Mouse (Mus musculus): ENCODE data around the gene Asb13.

Asb13 gene

DNA sequence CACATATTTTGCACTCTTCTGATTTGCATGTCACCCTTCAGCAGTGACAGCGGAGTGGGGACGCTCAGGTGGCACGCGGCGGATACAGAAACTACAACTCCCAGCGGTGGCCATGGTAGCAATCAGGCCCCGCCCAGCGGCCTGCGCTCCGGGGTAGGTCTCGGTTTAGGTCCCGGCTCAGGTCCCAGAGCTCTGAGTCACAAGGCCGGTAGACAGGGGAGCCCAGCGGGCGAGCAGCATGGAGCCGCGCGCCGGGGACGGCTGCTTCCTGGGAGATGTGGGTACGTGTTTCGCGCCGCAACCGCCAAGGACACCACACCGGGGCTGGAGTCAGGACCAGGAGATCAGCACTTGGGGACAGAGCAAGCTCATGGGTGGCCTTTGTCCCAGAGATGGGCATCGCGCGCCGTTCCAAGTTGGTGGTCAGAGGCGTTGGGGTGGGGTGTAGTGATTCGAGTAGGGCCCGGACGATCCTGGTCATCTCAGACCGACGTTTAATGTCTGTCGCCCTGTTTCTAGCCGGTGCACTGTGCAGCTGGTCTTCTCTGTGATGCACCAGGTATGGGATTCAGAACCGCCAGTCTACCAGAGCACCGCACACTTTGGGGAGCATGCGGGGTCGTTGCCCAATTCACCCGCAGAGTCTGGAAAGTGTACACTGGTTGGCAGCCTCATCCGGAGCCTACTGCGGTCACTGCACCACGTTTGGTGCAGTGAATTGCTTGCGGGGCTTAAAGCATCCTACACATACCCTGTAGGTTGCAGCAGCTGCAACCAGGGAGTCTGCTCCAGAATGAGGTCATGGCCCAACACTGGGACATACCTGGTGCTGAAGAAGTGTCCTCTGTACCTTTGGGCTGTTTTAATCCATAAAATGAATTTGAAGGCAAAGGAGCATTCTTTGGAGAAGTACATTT, at the start of gene Asb13:
Gene Asb13 (plus strand): TSS at position 138 of the 917 bp plus-strand sequence.
- in situ Hi-C loops (cut with MboI; ENCODE audit: low pct_unique_long_range_greater_than_20kb in 1 of 2, low sequenced_read_pairs in 2 of 2, unreplicated experiment in 1 of 2), result loop anchor here (25.0 kb wide), 1 partner anchor 222 kb away; no protein-coding TSS in a partner anchor

DNA sequence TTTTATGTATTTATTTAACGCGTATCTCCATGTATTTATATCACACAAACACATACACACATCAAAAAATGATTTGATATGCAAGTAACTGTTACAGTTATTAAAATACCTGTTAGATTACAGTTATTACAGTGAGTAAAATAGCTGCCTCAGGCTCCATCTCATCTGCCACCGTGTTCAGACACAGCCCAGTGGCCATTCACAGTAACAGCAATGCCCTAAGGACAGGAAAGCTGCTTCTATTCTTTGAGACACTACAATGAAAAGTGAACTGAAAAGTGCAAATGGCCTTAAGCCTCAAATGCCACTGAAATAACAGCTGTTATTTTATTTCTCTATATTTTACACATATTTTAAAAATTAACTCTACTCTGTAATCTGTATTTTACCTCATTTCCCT, 43.0 kb upstream of the Asb13 start:
- in situ Hi-C loops (cut with MboI; ENCODE audit: low pct_unique_long_range_greater_than_20kb in 1 of 2, low sequenced_read_pairs in 2 of 2, unreplicated experiment in 1 of 2), result no loop called here

GRCm38 (mm10) chr13:3594311-3594710, 39.5 kb upstream of the Asb13 start:
- in situ Hi-C loops (cut with MboI; ENCODE audit: low pct_unique_long_range_greater_than_20kb in 1 of 2, low sequenced_read_pairs in 2 of 2, unreplicated experiment in 1 of 2), result no loop called here

DNA sequence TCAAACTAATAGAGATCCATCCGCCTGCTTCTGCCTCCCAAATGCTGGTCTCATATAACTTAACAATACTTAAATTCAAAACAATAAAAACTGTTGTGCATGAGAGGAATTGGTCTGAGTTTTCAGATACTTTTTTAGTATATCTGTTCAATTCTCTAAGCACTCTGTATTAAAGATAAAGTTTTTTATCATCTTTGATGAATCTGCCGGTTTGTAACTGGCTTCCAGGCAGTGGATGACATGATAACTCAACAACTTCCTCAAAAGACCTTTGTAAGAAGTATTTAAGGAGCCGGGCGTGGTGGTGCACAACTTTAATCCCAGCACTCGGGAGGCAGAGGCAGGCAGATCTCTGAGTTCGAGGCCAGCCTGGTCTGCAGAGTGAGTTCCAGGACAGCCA, 37.6 kb upstream of the Asb13 start:
- in situ Hi-C loops (cut with MboI; ENCODE audit: low pct_unique_long_range_greater_than_20kb in 1 of 2, low sequenced_read_pairs in 2 of 2, unreplicated experiment in 1 of 2), result no loop called here

GRCm38 (mm10) chr13:3609780-3610117, 24.1 kb upstream of the Asb13 start:
- in situ Hi-C loops (cut with MboI; ENCODE audit: low pct_unique_long_range_greater_than_20kb in 1 of 2, low sequenced_read_pairs in 2 of 2, unreplicated experiment in 1 of 2), result no loop called here

DNA sequence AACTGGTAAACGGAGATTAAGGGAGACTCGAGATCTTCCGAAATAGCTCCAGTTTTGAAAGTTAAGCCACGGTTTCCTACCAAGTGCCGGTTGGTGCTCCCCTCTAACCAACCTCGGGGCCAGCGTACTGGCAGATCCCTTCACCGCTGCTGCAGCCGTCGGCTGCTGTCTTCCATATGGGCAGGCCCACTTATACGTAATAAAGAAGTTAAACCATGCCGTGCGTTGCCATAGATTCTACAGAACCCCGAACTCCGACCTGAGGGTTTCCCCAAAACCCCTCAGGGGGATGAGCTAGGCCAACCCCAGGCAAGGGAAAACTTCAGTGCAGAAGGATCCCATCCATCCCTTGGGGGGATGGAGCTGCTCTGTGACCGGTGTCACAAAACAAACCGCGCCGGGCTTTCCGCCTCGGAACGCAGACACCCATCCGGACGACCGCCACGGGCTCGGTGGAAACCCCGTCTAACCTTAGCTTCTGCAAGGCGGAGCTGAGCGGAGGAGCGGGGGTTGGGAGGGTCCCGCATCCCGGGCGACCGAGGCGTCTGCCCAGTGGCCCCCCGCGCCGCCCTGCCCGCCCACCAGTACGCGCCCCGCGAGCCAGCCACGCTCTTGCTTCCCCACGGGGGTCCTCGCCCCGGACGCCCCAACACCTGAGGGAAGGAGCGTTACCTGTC, 23.6 kb upstream of the Asb13 start:
- in situ Hi-C loops (cut with MboI; ENCODE audit: low pct_unique_long_range_greater_than_20kb in 1 of 2, low sequenced_read_pairs in 2 of 2, unreplicated experiment in 1 of 2), result no loop called here

DNA sequence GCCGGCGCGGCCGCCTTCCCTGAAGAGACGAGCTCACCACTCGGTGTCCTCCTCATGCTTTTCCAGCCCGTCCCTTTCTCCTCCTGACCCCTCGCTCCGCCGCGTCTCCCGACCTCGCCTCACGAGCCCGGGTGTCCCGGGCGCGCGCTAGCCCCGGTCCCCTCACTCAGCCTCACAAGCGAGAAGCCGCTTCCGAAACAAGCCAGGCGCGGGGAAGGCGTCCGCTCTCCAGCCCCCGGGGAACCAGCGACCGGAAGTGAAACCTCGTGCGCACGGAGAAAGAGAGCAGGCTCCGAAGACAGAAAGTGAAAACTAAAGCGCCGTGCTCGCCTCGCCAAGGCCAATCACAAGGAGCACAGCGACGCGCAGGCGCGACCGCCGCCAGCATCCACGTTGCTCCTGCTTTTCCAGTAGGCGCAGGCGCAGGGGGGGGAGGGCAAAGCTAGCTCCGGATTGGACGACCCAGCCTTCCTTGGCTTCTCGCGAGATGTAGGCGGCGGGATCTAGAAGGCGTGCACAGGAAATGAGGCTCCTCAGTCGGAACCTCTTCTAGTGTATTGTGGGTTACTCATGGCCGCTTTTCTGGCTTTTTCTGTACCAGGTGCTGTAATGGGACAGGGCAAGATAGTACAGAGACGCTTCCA, 22.9 kb upstream of the Asb13 start, which contains the start of gene Fam208b:
Gene Fam208b (minus strand): TSS at position 314 of the 644 bp plus-strand sequence.
- in situ Hi-C loops (cut with MboI; ENCODE audit: low pct_unique_long_range_greater_than_20kb in 1 of 2, low sequenced_read_pairs in 2 of 2, unreplicated experiment in 1 of 2), result no loop called here

DNA sequence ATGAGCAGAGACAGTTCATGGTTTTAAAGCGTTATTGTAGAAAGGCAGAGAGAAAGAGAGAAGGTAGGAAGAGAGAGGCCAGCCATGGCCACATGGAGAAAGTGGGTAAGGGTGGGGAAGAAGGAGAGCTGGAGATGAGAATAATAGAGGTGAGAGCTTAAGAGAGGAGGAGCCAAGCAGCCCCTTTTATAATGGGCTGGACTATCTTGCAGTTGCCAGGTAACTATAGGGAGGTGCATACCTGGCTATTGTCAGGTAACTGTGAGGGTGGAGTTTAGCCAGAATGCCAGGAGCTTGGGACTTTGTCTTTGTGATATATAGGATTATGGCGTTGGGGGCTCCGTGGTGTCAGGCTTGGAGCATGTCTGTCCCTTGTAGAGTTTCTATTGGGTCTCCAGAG, 6.7 kb upstream of the Asb13 start:
- in situ Hi-C loops (cut with MboI; ENCODE audit: low pct_unique_long_range_greater_than_20kb in 1 of 2, low sequenced_read_pairs in 2 of 2, unreplicated experiment in 1 of 2), result loop anchor here (25.0 kb wide), 1 partner anchor 215 kb away; no protein-coding TSS in a partner anchor

DNA sequence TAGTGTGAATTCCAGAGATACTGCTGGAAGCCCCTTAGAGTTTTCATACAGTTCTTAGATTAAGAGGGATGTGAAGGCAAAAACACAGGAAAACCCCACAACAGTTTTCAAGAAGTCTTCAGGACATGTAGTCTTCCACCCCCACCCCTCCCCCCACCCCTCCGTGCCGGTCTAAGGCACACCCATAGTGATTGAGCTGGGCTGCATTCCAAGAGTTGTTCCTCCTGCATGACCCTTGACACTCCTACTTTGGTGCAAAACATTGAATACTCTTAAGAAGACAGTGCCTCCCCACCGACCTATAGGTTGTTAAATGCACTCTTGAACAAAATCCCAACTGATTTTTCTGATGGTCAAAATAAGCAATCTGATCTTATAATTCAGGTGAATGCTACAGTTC, 5.7 kb upstream of the Asb13 start:
- in situ Hi-C loops (cut with MboI; ENCODE audit: low pct_unique_long_range_greater_than_20kb in 1 of 2, low sequenced_read_pairs in 2 of 2, unreplicated experiment in 1 of 2), result loop anchor here (25.0 kb wide), 1 partner anchor 216 kb away; no protein-coding TSS in a partner anchor

DNA sequence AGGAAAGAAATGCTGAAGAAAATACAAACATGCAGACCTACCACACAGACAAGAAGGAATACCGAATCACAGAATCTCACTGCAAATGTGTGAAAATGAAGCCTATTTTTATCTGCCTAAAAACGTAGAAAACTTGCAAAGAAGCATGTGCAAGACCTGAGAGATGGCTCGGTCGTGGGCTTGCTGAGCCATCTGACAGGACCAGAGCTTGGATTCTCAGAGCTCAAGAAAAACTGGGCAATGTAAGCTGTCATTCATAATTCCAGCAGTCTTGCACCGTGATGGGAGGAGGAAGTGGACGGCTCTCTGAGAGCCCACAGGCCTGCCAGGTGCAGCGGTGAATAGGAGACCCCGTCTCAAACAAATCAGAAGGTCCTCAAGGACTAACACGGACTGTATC, 1.3 kb upstream of the Asb13 start:
- in situ Hi-C loops (cut with MboI; ENCODE audit: low pct_unique_long_range_greater_than_20kb in 1 of 2, low sequenced_read_pairs in 2 of 2, unreplicated experiment in 1 of 2), result loop anchor here (25.0 kb wide), 1 partner anchor 220 kb away; no protein-coding TSS in a partner anchor

DNA sequence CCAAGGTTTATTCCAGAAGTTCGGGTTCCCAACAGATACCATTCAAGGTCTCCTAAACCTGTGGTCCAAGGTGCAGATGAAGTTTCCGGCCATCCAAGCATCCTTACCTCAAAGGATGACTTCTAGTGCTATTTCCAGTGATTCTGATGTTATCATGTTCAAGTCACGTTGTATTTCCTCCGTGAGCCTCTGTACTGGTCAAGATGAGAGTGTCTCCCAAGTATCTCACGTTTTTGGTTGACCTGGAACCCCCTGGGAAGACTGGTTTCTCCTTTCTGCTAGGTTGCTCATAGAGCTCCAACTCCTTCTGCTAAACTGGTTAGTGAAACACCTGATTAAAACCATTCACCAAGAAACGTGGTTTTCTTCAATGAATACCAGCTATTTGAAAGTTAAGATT, 701 bp upstream of the Asb13 start:
- in situ Hi-C loops (cut with MboI; ENCODE audit: low pct_unique_long_range_greater_than_20kb in 1 of 2, low sequenced_read_pairs in 2 of 2, unreplicated experiment in 1 of 2), result loop anchor here (25.0 kb wide), 1 partner anchor 221 kb away; no protein-coding TSS in a partner anchor

DNA sequence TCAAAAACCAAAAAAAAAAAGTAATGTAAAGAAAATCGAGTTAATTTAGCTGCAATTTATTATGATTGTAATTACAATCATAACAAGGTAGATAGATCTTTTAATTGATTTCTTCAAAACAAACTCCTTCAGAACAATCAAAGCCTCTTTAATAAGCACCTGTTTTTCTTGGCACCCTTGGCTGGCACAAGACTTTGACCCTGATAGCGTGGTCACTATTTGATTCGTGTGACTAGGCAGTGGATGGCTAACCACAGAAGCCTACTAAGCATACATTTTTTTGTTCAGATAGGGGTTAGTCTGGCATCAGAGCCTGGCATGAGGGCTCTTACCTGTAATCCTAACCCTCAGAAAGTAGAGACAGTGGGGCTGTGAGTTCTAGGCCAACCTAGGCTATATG, 1.2 kb downstream of the Asb13 start:
- in situ Hi-C loops (cut with MboI; ENCODE audit: low pct_unique_long_range_greater_than_20kb in 1 of 2, low sequenced_read_pairs in 2 of 2, unreplicated experiment in 1 of 2), result loop anchor here (25.0 kb wide), 1 partner anchor 223 kb away; no protein-coding TSS in a partner anchor

DNA sequence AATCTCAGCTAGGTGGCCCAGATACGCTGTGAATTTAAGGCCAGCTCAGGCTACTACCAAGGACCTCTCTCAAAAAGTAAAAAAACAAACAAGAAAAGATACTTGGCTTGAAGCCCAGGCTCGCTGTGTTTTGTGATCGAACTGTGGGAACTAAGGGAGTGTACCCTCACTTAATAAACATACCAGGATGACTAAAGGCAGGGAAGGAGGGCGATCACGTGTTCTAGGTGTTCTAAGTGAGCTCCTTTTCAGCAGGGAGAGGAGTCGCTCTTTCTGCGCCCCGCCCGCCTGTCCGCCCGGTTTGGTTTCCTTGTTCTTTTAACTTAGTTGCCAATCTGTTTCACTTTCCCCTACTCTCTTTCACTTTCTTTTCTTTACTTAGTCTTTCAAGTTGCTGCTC, 3.0 kb downstream of the Asb13 start:
- in situ Hi-C loops (cut with MboI; ENCODE audit: low pct_unique_long_range_greater_than_20kb in 1 of 2, low sequenced_read_pairs in 2 of 2, unreplicated experiment in 1 of 2), result loop anchor here (25.0 kb wide), 1 partner anchor 224 kb away; no protein-coding TSS in a partner anchor

GRCm38 (mm10) chr13:3642049-3642448, 8.2 kb downstream of the Asb13 start:
- in situ Hi-C loops (cut with MboI; ENCODE audit: low pct_unique_long_range_greater_than_20kb in 1 of 2, low sequenced_read_pairs in 2 of 2, unreplicated experiment in 1 of 2), result loop anchor here (25.0 kb wide), 1 partner anchor 230 kb away; no protein-coding TSS in a partner anchor

DNA sequence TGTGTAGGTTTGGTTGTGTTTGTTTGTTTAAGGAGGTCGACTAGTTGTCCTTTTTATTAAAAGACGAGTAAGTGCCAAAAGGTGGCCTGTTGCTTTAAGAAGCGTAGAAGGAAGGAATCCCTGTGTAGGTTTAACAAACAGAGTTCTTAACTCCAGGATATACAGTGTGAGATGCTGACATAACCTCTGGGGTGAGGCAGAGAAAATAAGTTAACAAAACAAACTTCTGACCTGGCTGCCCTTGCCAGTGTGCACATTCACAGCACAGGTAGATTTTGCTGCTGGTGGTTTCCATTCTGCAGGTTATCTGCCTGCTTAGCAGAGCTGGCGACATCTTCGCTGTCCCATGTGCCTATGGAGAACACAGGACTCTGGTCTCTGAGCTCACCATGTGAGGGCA, 8.7 kb downstream of the Asb13 start:
- in situ Hi-C loops (cut with MboI; ENCODE audit: low pct_unique_long_range_greater_than_20kb in 1 of 2, low sequenced_read_pairs in 2 of 2, unreplicated experiment in 1 of 2), result loop anchor here (25.0 kb wide), 1 partner anchor 230 kb away; no protein-coding TSS in a partner anchor

- in situ Hi-C loops (cut with MboI; ENCODE audit: low pct_unique_long_range_greater_than_20kb in 1 of 2, low sequenced_read_pairs in 2 of 2, unreplicated experiment in 1 of 2), result loop anchor here (25.0 kb wide), 1 partner anchor 233 kb away; no protein-coding TSS in a partner anchor
These were observed 11.0 kb downstream of the Asb13 start for GRCm38 (mm10) chr13:3644871-3645270.

DNA sequence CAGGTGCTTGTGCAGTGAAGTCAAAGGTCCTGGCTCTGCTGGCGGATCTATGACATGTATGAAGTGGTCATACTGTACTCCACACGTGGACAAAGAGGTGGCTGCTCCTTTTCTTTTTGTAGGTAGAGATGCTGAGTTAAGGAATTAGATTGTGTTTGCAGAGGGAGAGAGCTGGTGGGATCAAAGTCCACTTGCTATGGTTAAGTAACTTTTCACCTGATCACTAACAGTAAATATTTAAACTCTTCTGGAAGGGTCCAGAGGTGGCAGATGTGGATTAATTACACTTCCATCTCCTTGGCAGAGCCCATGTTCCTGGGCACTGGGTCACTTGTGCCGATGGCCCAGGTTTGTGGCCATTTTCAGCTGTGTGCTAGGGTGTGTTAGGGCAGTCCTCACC, 12.1 kb downstream of the Asb13 start:
- in situ Hi-C loops (cut with MboI; ENCODE audit: low pct_unique_long_range_greater_than_20kb in 1 of 2, low sequenced_read_pairs in 2 of 2, unreplicated experiment in 1 of 2), result loop anchor here (25.0 kb wide), 1 partner anchor 234 kb away; no protein-coding TSS in a partner anchor

- in situ Hi-C loops (cut with MboI; ENCODE audit: low pct_unique_long_range_greater_than_20kb in 1 of 2, low sequenced_read_pairs in 2 of 2, unreplicated experiment in 1 of 2), result loop anchor here (25.0 kb wide), 1 partner anchor 234 kb away; no protein-coding TSS in a partner anchor
These were observed 12.7 kb downstream of the Asb13 start for GRCm38 (mm10) chr13:3646566-3646965.

Measured in mouse embryonic stem cell (cell line).